Mouse (Mus musculus) brown adipose tissue, adult 24 weeks (tissue): ENCODE measurements around the gene Mdfic. TPM values are rescaled to one million over a fixed set of nuclear protein-coding genes. Genes with fewer than 3 reads are reported as not detected.
A peak's percentile ranks its signal among the peaks of the same experiment; 100 is the strongest.

Source experiments
- H3K27ac ChIP-seq: fragments of 200-500 bp; replicated peaks from 2 replicates; pipeline ENCODE4 v1.5.1; 2012; ENCODE audit warnings: low read depth, mild to moderate bottlenecking, low read length
- H3K4me1 ChIP-seq: fragments of 200-500 bp; 2 replicates; pipeline ENCODE4 v1.6.1; 2012; ENCODE audit warnings: low read length, mixed read lengths; ENCODE audit not compliant: control insufficient read depth, insufficient read depth, insufficient read length
- H3K4me3 ChIP-seq: fragments of 200-500 bp; 2 replicates; pipeline ENCODE4 v1.5.1; 2012; ENCODE audit warnings: low read depth, mild to moderate bottlenecking, low read length, moderate library complexity; ENCODE audit not compliant: insufficient read depth
- polyA plus RNA-seq: library from polyadenylated mRNA; stranded (reverse); fragments of >200 nt; gene quantifications from 2 replicates; pipeline ENCODE4 v1.2.4, GENCODE M21; 2012; ENCODE audit not compliant: missing spikeins, insufficient read depth, insufficient read length

Mdfic gene
- polyA plus RNA-seq, 1 experiment = 29.4 TPM

- peaks cover 21% of the 10 kb centered on the region for H3K4me1 ChIP-seq
- peak overlapping the region; percentile 49 for H3K4me3 ChIP-seq
- H3K27ac ChIP-seq = peak overlapping the region; percentile 87
Observed at GRCm38 (mm10) chr6:15793602-15794345, 73.3 kb downstream of the Mdfic start.

- no peak overlapping the region for H3K27ac ChIP-seq
- no peak overlapping the region for H3K4me3 ChIP-seq
- peaks cover 18% of the 10 kb centered on the region for H3K4me1 ChIP-seq
Observed at GRCm38 (mm10) chr6:15794801-15795200, 74.3 kb downstream of the Mdfic start.

- H3K4me1 ChIP-seq = no peaks in the 10 kb centered on the region
- H3K4me3 ChIP-seq = no peak overlapping the region
- no peak overlapping the region for H3K27ac ChIP-seq
Observed at GRCm38 (mm10) chr6:15807382-15807781, 86.9 kb downstream of the Mdfic start.

GRCm38 (mm10) chr6:15825236-15825635 is 104.8 kb downstream of the Mdfic start:
- Histone ChIP-seq H3K4me3 (no peak overlapping the region), H3K27ac (no peak overlapping the region), H3K4me1 (no peaks in the 10 kb centered on the region)

DNA sequence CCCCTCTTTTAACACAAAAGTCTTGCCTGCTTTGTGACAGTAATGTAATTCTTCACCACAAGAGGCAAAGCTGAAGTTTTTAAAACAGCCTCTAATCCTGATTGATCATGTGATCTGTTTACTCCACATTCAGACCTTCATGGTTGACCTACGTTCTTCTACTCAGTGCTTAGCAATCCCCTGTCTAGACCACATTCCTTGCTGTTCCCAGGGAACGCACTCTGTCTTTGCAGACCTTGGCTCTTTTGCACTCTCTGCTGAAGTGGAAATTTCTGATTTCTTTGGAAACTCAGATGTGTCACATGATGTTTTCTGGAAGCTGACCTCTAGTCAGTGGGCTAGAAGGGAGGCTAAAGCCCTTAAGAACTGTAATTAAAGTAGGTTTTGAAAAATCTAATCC is 109.4 kb downstream of the Mdfic start:
- no peaks in the 10 kb centered on the region for H3K4me1 ChIP-seq
- H3K27ac ChIP-seq = no peak overlapping the region
- no peak overlapping the region for H3K4me3 ChIP-seq

- Histone ChIP-seq H3K4me1 (no peaks in the 10 kb centered on the region), H3K27ac (no peak overlapping the region), H3K4me3 (no peak overlapping the region)
Observed at GRCm38 (mm10) chr6:15830651-15831050, 110.2 kb downstream of the Mdfic start.

- Histone ChIP-seq H3K4me3 (no peak overlapping the region), H3K27ac (no peak overlapping the region)
Observed at GRCm38 (mm10) chr6:15837695-15838094, 117.2 kb downstream of the Mdfic start.

DNA sequence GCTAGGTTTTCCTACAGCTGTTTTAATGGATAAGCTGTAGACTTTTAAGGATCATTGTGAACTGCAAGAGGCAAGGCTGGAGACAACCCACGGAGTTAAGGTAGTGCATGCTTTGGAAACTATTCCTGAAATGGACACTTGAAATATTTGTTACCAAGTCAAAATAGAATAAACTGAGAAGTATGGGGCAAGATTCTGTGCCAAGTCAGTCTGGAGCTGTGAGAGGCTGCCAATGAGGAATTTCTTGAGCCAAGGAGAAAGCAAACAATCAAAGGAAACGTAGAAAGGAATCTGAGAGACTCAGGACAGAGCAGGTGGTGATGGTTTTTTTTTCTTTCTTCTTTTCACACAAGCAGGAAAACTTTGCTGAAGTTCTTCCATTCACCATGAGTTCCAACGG is 119.4 kb downstream of the Mdfic start:
- H3K4me3 ChIP-seq = no peak overlapping the region
- H3K27ac ChIP-seq = no peak overlapping the region
- H3K4me1 ChIP-seq = no peaks in the 10 kb centered on the region

More at GRCm38 (mm10) chr6:15837695-15838094, 117.2 kb downstream of the Mdfic start:
- no peaks in the 10 kb centered on the region for H3K4me1 ChIP-seq

DNA sequence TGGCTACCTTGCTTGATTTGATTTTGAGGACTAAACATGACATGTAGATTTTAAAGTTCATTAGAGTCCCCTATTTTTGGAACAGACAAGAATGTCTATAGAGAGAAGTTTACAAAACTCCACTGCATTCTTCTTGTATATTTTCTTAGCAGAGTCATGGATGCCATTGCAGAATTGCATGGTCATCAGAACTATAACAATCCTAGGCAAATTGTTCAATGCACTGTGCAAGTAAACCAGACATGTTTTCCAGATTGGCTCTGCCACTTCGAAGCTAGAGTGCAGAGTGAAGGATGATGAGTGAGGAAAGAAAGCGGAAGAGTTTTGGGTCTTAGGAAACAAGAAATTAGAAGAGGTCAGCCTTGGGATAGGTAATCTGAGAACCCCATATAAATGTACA is 120.0 kb downstream of the Mdfic start:
- no peak overlapping the region for H3K27ac ChIP-seq
- H3K4me3 ChIP-seq = no peak overlapping the region
- H3K4me1 ChIP-seq = no peaks in the 10 kb centered on the region

GRCm38 (mm10) chr6:15841476-15842209 is 121.2 kb downstream of the Mdfic start:
- Histone ChIP-seq H3K27ac (no peak overlapping the region), H3K4me3 (no peak overlapping the region), H3K4me1 (no peaks in the 10 kb centered on the region)

GRCm38 (mm10) chr6:15843295-15843694 is 122.8 kb downstream of the Mdfic start:
- Histone ChIP-seq H3K27ac (no peak overlapping the region), H3K4me1 (no peaks in the 10 kb centered on the region), H3K4me3 (no peak overlapping the region)

- no peak overlapping the region for H3K4me3 ChIP-seq
- no peaks in the 10 kb centered on the region for H3K4me1 ChIP-seq
- H3K27ac ChIP-seq = no peak overlapping the region
Observed at GRCm38 (mm10) chr6:15845711-15846342, 125.4 kb downstream of the Mdfic start.
